Mouse (Mus musculus) splenic B cell, adult 2 months (primary cell): ENCODE data around the gene Arih2.
"Not testable (repeated sequence)": the region's sequence is repeated elsewhere in the genome, so short reads cannot be mapped to it uniquely, and the experiment has no call there.

Experiments
- DNase-seq: peaks from one replicate; pipeline ENCODE4 v3.0.0-alpha.2; 2011; ENCODE audit warnings: low read depth, low spot score
- H3K27me3 ChIP-seq: 2 replicates; pipeline ENCODE4 v1.6.1; 2012; ENCODE audit warnings: mild to moderate bottlenecking, low read length, moderate library complexity, mixed read lengths; ENCODE audit not compliant: control insufficient read depth, poor library complexity, insufficient read depth, severe bottlenecking
- H3K36me3 ChIP-seq: 2 replicates; pipeline ENCODE4 v1.6.1; 2012; ENCODE audit warnings: mild to moderate bottlenecking, low read length, moderate library complexity, mixed read lengths; ENCODE audit not compliant: control insufficient read depth, poor library complexity, insufficient read depth, severe bottlenecking

Gene Arih2

GRCm38 (mm10) chr9:108669875-108670274 is 20.7 kb upstream of the Arih2 start:
- Histone ChIP-seq H3K27me3 (no peaks in the 10 kb centered on the region), H3K36me3 (no peaks in the 10 kb centered on the region; the same call in 1 of the 2 replicates)
- DNase-seq: peak; percentile 39

GRCm38 (mm10) chr9:108662660-108663059 is 13.5 kb upstream of the Arih2 start:
- Histone ChIP-seq H3K27me3 (no peaks in the 10 kb centered on the region), H3K36me3 (no peaks in the 10 kb centered on the region)
- DNase-seq: no peak

DNA sequence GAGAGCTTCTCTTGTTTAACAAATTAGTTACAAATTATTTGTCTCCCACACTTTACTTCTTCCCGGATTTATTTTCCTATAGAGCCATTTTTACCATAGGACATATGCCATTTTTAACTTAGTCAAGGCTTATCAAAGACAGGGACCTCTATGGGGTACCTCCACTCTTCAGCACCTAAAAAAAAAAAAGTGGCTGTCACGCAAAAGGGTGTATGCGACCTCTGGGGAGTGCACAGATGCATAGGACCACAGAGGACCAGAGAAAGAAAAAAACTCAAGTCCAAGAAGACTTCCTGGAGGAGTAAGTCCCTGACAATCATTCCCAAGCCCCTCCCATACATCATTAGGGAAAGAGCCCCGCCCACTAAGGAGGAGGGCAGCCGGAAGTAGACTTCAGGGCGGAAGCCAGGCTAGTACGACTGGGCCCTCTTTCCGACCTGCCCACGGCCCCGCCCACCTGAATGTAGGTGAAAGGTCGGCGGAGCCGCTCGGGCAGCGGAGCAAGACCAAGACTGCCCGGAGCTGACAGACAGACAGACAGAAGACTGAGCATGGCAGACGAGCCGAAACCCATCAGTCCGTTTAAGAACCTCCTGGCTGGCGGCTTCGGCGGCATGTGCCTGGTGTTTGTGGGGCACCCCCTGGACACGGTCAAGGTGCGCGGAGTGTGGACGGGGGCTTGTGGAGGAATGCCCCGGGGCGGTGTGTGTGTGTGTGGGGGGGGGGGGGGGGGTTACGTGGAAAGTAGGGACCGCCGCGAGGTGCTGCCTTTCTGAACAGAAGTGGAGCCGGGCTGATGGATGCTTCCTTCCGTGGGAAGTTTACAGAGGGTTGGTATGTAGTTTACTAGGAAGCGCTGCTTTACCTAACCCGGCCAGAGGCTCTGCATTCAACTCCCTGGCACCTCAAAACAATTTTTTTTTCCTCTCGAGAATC is 12.8 kb upstream of the Arih2 start, which contains the start of gene Slc25a20:
Gene Slc25a20, plus strand, starts transcription at position 412 of the 936 bp plus-strand sequence.
- peak; percentile 88 for DNase-seq

GRCm38 (mm10) chr9:108655865-108656264 is 6.7 kb upstream of the Arih2 start:
- not testable (repeated sequence) for H3K27me3 ChIP-seq, H3K36me3 ChIP-seq, DNase-seq

More for the DNA sequence above, 12.8 kb upstream of the Arih2 start, which contains the start of gene Slc25a20:
- H3K36me3 ChIP-seq: no peaks in the 10 kb centered on the region
- no peaks in the 10 kb centered on the region for H3K27me3 ChIP-seq

DNA sequence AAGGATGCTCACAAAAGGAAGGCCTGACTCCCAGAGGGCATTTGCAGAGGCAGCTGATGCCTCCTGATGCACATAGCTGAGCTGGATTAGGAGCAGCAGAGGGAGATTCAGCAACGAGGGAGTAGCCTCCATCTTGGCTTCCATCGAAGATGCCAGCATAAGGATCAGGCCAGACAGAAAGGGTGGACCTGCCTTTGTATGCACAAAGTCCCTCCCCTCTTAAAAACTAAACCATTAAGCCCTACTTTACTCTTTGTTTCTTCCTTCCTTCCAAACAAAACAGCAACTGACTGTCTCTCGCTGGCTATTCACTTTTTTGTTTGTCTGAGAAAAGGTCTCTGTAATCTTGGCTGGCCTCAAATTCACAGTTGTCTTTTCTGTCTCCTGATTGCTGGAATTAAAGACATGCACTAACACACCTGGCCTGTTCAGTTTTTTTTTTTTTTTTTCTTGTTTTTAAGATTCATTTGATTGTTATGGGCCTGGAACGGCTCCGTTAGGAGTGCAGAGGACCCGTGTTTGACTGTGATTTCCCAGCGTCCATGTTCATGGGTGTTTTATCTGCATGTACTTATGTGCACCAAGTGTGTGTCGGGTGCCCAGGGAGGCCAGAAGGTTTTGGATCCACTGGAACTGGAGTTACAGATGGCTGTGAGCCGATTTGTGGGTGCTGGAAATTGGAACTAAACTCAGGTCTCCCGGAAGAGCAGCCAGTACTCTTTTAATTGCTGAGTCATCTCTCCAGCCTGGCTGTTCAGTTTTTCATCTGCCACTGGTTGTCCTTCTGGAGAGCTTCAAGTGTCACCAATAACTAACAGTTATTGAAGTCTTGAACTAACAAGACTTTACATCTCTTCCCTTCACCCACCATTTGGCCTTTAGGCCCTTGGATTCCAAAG is 5.6 kb upstream of the Arih2 start:
- no peak for DNase-seq
- H3K36me3 ChIP-seq: no peaks in the 10 kb centered on the region
- H3K27me3 ChIP-seq: no peaks in the 10 kb centered on the region

DNA sequence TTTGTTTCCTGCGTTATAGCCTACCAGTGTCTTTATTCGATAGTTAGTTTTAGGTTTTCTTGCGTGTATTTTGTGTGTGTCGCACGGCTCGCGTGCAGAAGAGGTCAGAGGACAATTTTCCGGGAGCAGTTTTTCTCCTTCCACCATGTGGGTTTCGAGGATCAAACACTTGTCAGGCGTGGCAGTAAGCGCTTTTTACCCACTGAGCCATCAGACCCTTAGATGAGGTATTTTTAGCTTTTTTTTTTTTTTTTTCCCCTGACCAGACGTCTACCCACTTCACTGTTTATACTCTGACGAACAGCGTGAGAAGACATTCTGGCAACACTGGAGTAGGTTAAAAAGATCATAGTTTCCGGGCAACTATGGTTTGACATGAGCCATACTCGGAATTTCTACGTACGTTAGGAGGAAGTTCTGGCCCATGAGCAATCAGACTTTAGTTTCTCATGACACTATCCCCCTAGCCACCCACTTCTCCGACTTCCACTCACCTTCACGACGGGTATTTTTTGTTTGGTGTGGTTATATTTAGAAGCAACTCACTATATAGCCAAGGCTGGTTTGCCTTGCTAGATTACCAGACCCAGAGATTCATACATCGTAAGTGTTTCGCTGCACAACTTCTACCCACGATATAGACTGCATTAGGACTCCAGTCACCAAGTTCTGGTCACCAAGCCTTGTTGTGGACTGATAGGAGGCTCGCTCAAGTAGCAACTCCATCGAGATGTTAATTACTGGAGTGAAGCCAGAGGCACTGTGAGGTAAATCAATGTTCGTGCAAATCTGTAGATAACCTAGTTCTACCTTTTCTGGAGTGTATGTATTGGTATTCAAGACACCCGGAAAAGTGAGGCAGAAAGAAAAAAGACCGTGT is 615 bp upstream of the Arih2 start:
- Histone ChIP-seq H3K36me3 (0 out of 2 replicates have a peak, but pooled peaks cover 2% of the 10 kb centered on the region), H3K27me3 (no peaks in the 10 kb centered on the region)
- peak; percentile 78 for DNase-seq

GRCm38 (mm10) chr9:108648166-108648565 is 1.0 kb downstream of the Arih2 start:
- no peak for DNase-seq
- 0 out of 2 replicates have a peak, but pooled peaks cover 5% of the 10 kb centered on the region for H3K36me3 ChIP-seq

DNA sequence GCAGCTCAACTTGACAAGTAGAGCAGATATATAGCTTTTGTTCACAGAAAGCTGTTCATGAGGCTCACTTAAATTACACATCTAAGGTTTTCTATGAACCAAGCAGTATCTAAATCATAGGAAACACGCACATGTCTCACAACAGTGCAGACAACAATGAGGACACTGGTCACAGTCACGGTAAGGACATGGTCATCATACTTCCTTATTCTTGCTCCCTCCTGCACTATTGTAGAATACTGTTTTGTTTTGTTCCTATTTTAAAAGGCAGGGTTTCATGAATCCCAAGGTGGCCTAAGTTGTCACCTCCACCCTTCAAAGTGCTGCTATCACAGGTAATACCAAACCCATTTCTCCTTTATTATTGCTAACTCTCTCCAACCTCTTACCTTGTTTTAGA is 9.4 kb downstream of the Arih2 start:
- no peak for DNase-seq
- no peaks in the 10 kb centered on the region for H3K27me3 ChIP-seq

More at GRCm38 (mm10) chr9:108648166-108648565, 1.0 kb downstream of the Arih2 start:
- H3K27me3 ChIP-seq: no peaks in the 10 kb centered on the region

DNA sequence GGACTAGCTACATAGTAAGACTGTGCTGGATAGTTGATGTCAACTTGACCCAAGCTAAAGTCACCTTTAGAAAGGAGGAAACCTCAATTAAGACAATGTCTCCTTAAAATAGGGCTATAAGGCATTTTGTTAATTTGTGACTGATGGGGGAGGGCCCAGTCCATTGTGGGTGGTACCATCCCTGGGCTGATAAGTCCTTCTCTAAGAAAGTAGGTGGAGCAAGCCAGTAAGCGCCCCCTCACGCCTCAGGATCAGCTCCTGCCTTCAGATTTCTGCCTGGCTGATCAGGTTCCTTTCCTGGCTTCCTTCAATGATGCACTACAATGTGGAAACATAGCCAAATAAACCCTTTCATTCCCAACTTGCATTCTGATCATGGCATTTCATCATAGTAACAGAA is 13.8 kb downstream of the Arih2 start:
- no peaks in the 10 kb centered on the region for H3K27me3 ChIP-seq
- H3K36me3 ChIP-seq: no peaks in the 10 kb centered on the region; the same call in 1 of the 2 replicates
- no peak for DNase-seq

More for the DNA sequence above, 9.4 kb downstream of the Arih2 start:
- peaks cover 6% of the 10 kb centered on the region for H3K36me3 ChIP-seq

- Histone ChIP-seq H3K27me3 (no peaks in the 10 kb centered on the region), H3K36me3 (peaks cover 3% of the 10 kb centered on the region)
- no peak for DNase-seq
Measured at GRCm38 (mm10) chr9:108633846-108634245, 15.3 kb downstream of the Arih2 start.

DNA sequence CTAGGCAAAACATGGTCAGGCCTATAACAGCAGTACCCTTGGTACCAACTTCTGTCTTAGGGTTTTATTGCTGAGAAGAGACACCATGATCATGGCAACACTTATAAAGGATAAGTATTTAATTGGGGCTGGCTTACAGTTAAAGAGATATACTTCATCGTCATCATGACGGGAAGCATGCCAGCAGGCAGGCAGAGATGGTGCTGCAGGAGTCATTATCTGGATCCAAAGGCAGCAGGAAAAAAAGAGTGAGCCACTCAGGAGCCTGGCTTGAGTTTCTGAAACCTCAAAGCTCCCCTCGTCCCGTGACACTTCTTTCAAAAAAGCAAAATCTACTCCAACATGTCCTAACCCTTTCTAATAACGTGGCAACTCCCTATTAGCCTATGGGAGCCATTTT is 16.8 kb downstream of the Arih2 start:
- H3K27me3 ChIP-seq: no peaks in the 10 kb centered on the region
- DNase-seq: no peak
- H3K36me3 ChIP-seq: peaks cover 3% of the 10 kb centered on the region; the same call in 1 of the 2 replicates

DNA sequence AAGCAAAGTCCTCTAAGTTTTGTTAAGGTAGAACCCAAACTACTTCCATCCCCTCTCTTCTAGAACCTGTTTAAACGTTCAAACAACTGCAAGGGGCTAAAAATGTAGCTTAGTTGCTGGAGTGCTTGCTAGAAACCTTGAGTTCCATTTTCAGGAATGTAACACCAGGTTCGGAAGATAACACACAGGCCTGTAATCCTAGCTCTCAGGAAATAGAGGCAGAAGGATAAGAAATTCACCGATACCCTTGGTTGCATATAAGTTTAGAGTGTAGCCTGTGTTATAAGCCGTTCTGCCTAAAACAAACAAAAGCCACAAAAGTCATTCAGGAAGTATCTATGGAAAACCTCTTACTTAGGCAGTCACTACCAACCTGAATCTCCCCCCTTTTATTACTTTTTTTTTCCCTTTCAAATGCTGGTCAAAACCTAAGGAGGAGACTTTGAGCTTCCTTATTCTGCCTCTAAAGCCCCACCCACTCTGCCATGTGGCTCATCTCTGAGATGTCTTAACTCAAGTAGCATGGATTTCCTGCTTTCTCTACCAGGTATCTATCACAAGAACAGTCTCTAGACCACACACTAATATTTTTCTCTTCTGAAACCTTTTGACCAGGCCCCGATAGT is 17.4 kb downstream of the Arih2 start:
- DNase-seq: no peak
- H3K36me3 ChIP-seq: peaks cover 3% of the 10 kb centered on the region; the same call in 1 of the 2 replicates
- no peaks in the 10 kb centered on the region for H3K27me3 ChIP-seq

GRCm38 (mm10) chr9:108630683-108631082 is 18.5 kb downstream of the Arih2 start:
- Histone ChIP-seq H3K27me3 (no peaks in the 10 kb centered on the region), H3K36me3 (peaks cover 7% of the 10 kb centered on the region)
- DNase-seq: no peak
